Mouse (Mus musculus) kidney, postnatal 4 days (tissue): ENCODE data around the gene Gimap1.

Experiments used
- DNase-seq, 2 experiments: peaks; one replicate each; pipeline ENCODE4 v3.0.0; 2021; ENCODE audit warnings: mixed read lengths in 2 of 2

The Gimap1 gene

GRCm38 (mm10) chr6:48740501-48741169 lies 1.8 kb downstream of the Gimap1 start:
- no peak for DNase-seq

GRCm38 (mm10) chr6:48741273-48741672 lies 2.4 kb downstream of the Gimap1 start:
- peak in 1 of 2 experiments; percentile 43 for DNase-seq

- peak; percentile 20 to 39 for DNase-seq
Measured at GRCm38 (mm10) chr6:48741711-48742206, 2.9 kb downstream of the Gimap1 start.

GRCm38 (mm10) chr6:48742422-48743351 lies 3.8 kb downstream of the Gimap1 start:
- peak; percentile 68 to 85 for DNase-seq

GRCm38 (mm10) chr6:48745490-48745889 lies 6.6 kb downstream of the Gimap1 start:
- DNase-seq = no peak

- DNase-seq = peak; percentile 53 to 60
Measured at GRCm38 (mm10) chr6:48745959-48746889, 7.4 kb downstream of the Gimap1 start, which contains the start of gene Gimap5. TSS of gene Gimap5 (plus strand) at chr6:48746197.

GRCm38 (mm10) chr6:48747091-48747966 lies 8.5 kb downstream of the Gimap1 start:
- DNase-seq = peak in 1 of 2 experiments; percentile 28

GRCm38 (mm10) chr6:48763567-48764270 lies 24.9 kb downstream of the Gimap1 start:
- no peak for DNase-seq

GRCm38 (mm10) chr6:48764496-48764895 lies 25.6 kb downstream of the Gimap1 start:
- no peak for DNase-seq

- DNase-seq = no peak
Measured at GRCm38 (mm10) chr6:48768178-48768869, 29.5 kb downstream of the Gimap1 start.

- DNase-seq = no peak
Measured at GRCm38 (mm10) chr6:48768933-48769332, 30.1 kb downstream of the Gimap1 start.

- no peak for DNase-seq
Measured at GRCm38 (mm10) chr6:48770696-48771095, 31.8 kb downstream of the Gimap1 start, which contains the start of gene Gimap3. TSS of gene Gimap3 (minus strand) at chr6:48770851.

GRCm38 (mm10) chr6:48772030-48772429 lies 33.2 kb downstream of the Gimap1 start:
- DNase-seq = peak; percentile 90 to 91

GRCm38 (mm10) chr6:48784406-48784805 lies 45.6 kb downstream of the Gimap1 start:
- no peak for DNase-seq

- DNase-seq = peak in 1 of 2 experiments; percentile 21
Measured at GRCm38 (mm10) chr6:48785189-48785588, 46.3 kb downstream of the Gimap1 start.

- no peak for DNase-seq
Measured at GRCm38 (mm10) chr6:48785601-48786000, 46.7 kb downstream of the Gimap1 start.

- no peak for DNase-seq
Measured at GRCm38 (mm10) chr6:48787867-48788266, 49.0 kb downstream of the Gimap1 start.
